Mouse (Mus musculus): ENCODE data around the gene Tiam2. TPM values are rescaled to one million over a fixed set of nuclear protein-coding genes. Genes with fewer than 3 reads are reported as not detected.

Tiam2 gene
- polyA plus RNA-seq, 1 experiment from 2014 or later: 11.9 TPM

- Histone ChIP-seq H3K27ac (replicated peaks; ENCODE audit: low read depth, low read length) (no peak overlapping the region), H3K36me3 (replicated peaks; ENCODE audit: control insufficient read depth, insufficient read depth, low read depth, low read length) (no peaks in the 10 kb centered on the region), H3K9ac (replicated peaks; ENCODE audit: low read length) (no peak overlapping the region), H3K27me3 (ENCODE audit: control insufficient read depth, insufficient read depth, low read length) (no peaks in the 10 kb centered on the region), H3K4me2 (ENCODE audit: low read depth, low read length) (no peak overlapping the region), H3K4me3 (ENCODE audit: low read depth, low read length) (no peak overlapping the region), H3K9me3 (replicated peaks; ENCODE audit: control insufficient read depth, low read length) (no peaks in the 10 kb centered on the region), H3K4me1 (ENCODE audit: control insufficient read depth, insufficient read depth, low read length) (no peaks in the 10 kb centered on the region)
- DNase-seq (ENCODE audit: low spot score) (no peak), ATAC-seq (replicated peaks; ENCODE audit: insufficient number of reproducible peaks, low FRiP score, low TSS enrichment, low read depth) (no peak)
- 84% methylated on average over 8 of the region's 8 CpGs for WGBS
Measured at GRCm38 (mm10) chr17:3515851-3516250, 189.5 kb downstream of the Tiam2 start.

GRCm38 (mm10) chr17:3516406-3516805 is 190.0 kb downstream of the Tiam2 start:
- H3K36me3 ChIP-seq (replicated peaks; ENCODE audit: control insufficient read depth, insufficient read depth, low read depth, low read length): no peaks in the 10 kb centered on the region
- H3K9me3 ChIP-seq (replicated peaks; ENCODE audit: control insufficient read depth, low read length): no peaks in the 10 kb centered on the region
- no peak overlapping the region for H3K4me2 ChIP-seq (ENCODE audit: low read depth, low read length)
- H3K4me3 ChIP-seq (ENCODE audit: low read depth, low read length): no peak overlapping the region
- H3K27ac ChIP-seq (replicated peaks; ENCODE audit: low read depth, low read length): no peak overlapping the region
- H3K9ac ChIP-seq (replicated peaks; ENCODE audit: low read length): no peak overlapping the region
- 43% methylated on average over 9 of the region's 9 CpGs for WGBS
- H3K4me1 ChIP-seq (ENCODE audit: control insufficient read depth, insufficient read depth, low read length): no peaks in the 10 kb centered on the region
- H3K27me3 ChIP-seq (ENCODE audit: control insufficient read depth, insufficient read depth, low read length): no peaks in the 10 kb centered on the region
- ATAC-seq (replicated peaks; ENCODE audit: insufficient number of reproducible peaks, low FRiP score, low TSS enrichment, low read depth) (no peak), DNase-seq (ENCODE audit: low spot score) (no peak)

- no peak for ATAC-seq (replicated peaks; ENCODE audit: insufficient number of reproducible peaks, low FRiP score, low TSS enrichment, low read depth)
- no peaks in the 10 kb centered on the region for H3K27me3 ChIP-seq (ENCODE audit: control insufficient read depth, insufficient read depth, low read length)
- no peaks in the 10 kb centered on the region for H3K36me3 ChIP-seq (replicated peaks; ENCODE audit: control insufficient read depth, insufficient read depth, low read depth, low read length)
- no peak overlapping the region for H3K9ac ChIP-seq (replicated peaks; ENCODE audit: low read length)
- 92% methylated on average over 5 of the region's 5 CpGs for WGBS
- H3K27ac ChIP-seq (replicated peaks; ENCODE audit: low read depth, low read length): no peak overlapping the region
- no peak overlapping the region for H3K4me2 ChIP-seq (ENCODE audit: low read depth, low read length)
- H3K9me3 ChIP-seq (replicated peaks; ENCODE audit: control insufficient read depth, low read length): no peaks in the 10 kb centered on the region
- H3K4me1 ChIP-seq (ENCODE audit: control insufficient read depth, insufficient read depth, low read length): no peaks in the 10 kb centered on the region
- no peak for DNase-seq (ENCODE audit: low spot score)
- H3K4me3 ChIP-seq (ENCODE audit: low read depth, low read length): no peak overlapping the region
Measured at GRCm38 (mm10) chr17:3520344-3520743, 194.0 kb downstream of the Tiam2 start.

GRCm38 (mm10) chr17:3527841-3528471 is 201.6 kb downstream of the Tiam2 start:
- H3K4me3 ChIP-seq (ENCODE audit: low read depth, low read length): no peak overlapping the region
- no peak overlapping the region for H3K4me2 ChIP-seq (ENCODE audit: low read depth, low read length)
- no peak overlapping the region for H3K27ac ChIP-seq (replicated peaks; ENCODE audit: low read depth, low read length)
- WGBS: 81% methylated on average over 6 of the region's 6 CpGs
- H3K9me3 ChIP-seq (replicated peaks; ENCODE audit: control insufficient read depth, low read length): no peaks in the 10 kb centered on the region
- ATAC-seq (replicated peaks; ENCODE audit: insufficient number of reproducible peaks, low FRiP score, low TSS enrichment, low read depth): no peak
- no peak for DNase-seq (ENCODE audit: low spot score)
- no peak overlapping the region for H3K9ac ChIP-seq (replicated peaks; ENCODE audit: low read length)
- no peaks in the 10 kb centered on the region for H3K4me1 ChIP-seq (ENCODE audit: control insufficient read depth, insufficient read depth, low read length)
- no peaks in the 10 kb centered on the region for H3K36me3 ChIP-seq (replicated peaks; ENCODE audit: control insufficient read depth, insufficient read depth, low read depth, low read length)
- H3K27me3 ChIP-seq (ENCODE audit: control insufficient read depth, insufficient read depth, low read length): no peaks in the 10 kb centered on the region

GRCm38 (mm10) chr17:3529523-3529922 is 203.2 kb downstream of the Tiam2 start:
- Histone ChIP-seq H3K27ac (replicated peaks; ENCODE audit: low read depth, low read length) (no peak overlapping the region), H3K9ac (replicated peaks; ENCODE audit: low read length) (no peak overlapping the region), H3K4me1 (ENCODE audit: control insufficient read depth, insufficient read depth, low read length) (no peaks in the 10 kb centered on the region), H3K4me2 (ENCODE audit: low read depth, low read length) (no peak overlapping the region), H3K4me3 (ENCODE audit: low read depth, low read length) (no peak overlapping the region), H3K27me3 (ENCODE audit: control insufficient read depth, insufficient read depth, low read length) (no peaks in the 10 kb centered on the region), H3K9me3 (replicated peaks; ENCODE audit: control insufficient read depth, low read length) (no peaks in the 10 kb centered on the region), H3K36me3 (replicated peaks; ENCODE audit: control insufficient read depth, insufficient read depth, low read depth, low read length) (no peaks in the 10 kb centered on the region)
- DNase-seq (ENCODE audit: low spot score) (no peak), ATAC-seq (replicated peaks; ENCODE audit: insufficient number of reproducible peaks, low FRiP score, low TSS enrichment, low read depth) (no peak)
- WGBS: 70% methylated on average over 3 of the region's 3 CpGs

GRCm38 (mm10) chr17:3530549-3530948 is 204.2 kb downstream of the Tiam2 start:
- 71% methylated on average over 7 of the region's 7 CpGs for WGBS
- no peak overlapping the region for H3K4me2 ChIP-seq (ENCODE audit: low read depth, low read length)
- ATAC-seq (replicated peaks; ENCODE audit: insufficient number of reproducible peaks, low FRiP score, low TSS enrichment, low read depth) (no peak), DNase-seq (ENCODE audit: low spot score) (no peak)
- H3K4me3 ChIP-seq (ENCODE audit: low read depth, low read length): no peak overlapping the region
- no peaks in the 10 kb centered on the region for H3K4me1 ChIP-seq (ENCODE audit: control insufficient read depth, insufficient read depth, low read length)
- H3K36me3 ChIP-seq (replicated peaks; ENCODE audit: control insufficient read depth, insufficient read depth, low read depth, low read length): no peaks in the 10 kb centered on the region
- no peaks in the 10 kb centered on the region for H3K9me3 ChIP-seq (replicated peaks; ENCODE audit: control insufficient read depth, low read length)
- H3K27me3 ChIP-seq (ENCODE audit: control insufficient read depth, insufficient read depth, low read length): no peaks in the 10 kb centered on the region
- H3K9ac ChIP-seq (replicated peaks; ENCODE audit: low read length): no peak overlapping the region
- H3K27ac ChIP-seq (replicated peaks; ENCODE audit: low read depth, low read length): no peak overlapping the region

GRCm38 (mm10) chr17:3531641-3532040 is 205.3 kb downstream of the Tiam2 start:
- no peak overlapping the region for H3K9ac ChIP-seq (replicated peaks; ENCODE audit: low read length)
- H3K27me3 ChIP-seq (ENCODE audit: control insufficient read depth, insufficient read depth, low read length): no peaks in the 10 kb centered on the region
- no peaks in the 10 kb centered on the region for H3K9me3 ChIP-seq (replicated peaks; ENCODE audit: control insufficient read depth, low read length)
- no peak for ATAC-seq (replicated peaks; ENCODE audit: insufficient number of reproducible peaks, low FRiP score, low TSS enrichment, low read depth)
- no peak overlapping the region for H3K4me2 ChIP-seq (ENCODE audit: low read depth, low read length)
- H3K4me3 ChIP-seq (ENCODE audit: low read depth, low read length): no peak overlapping the region
- no peaks in the 10 kb centered on the region for H3K4me1 ChIP-seq (ENCODE audit: control insufficient read depth, insufficient read depth, low read length)
- H3K27ac ChIP-seq (replicated peaks; ENCODE audit: low read depth, low read length): no peak overlapping the region
- WGBS: 74% methylated on average over 1 of the region's 1 CpGs
- no peaks in the 10 kb centered on the region for H3K36me3 ChIP-seq (replicated peaks; ENCODE audit: control insufficient read depth, insufficient read depth, low read depth, low read length)
- DNase-seq (ENCODE audit: low spot score): no peak

- no peak for ATAC-seq (replicated peaks; ENCODE audit: insufficient number of reproducible peaks, low FRiP score, low TSS enrichment, low read depth)
- Histone ChIP-seq H3K4me3 (ENCODE audit: low read depth, low read length) (no peak within 1 kb of the TSS), H3K36me3 (replicated peaks; ENCODE audit: control insufficient read depth, insufficient read depth, low read depth, low read length) (no peaks in the 10 kb centered on the region), H3K9me3 (replicated peaks; ENCODE audit: control insufficient read depth, low read length) (no peaks in the 10 kb centered on the region), H3K9ac (replicated peaks; ENCODE audit: low read length) (no peak within 1 kb of the TSS), H3K27ac (replicated peaks; ENCODE audit: low read depth, low read length) (no peak within 1 kb of the TSS), H3K27me3 (ENCODE audit: control insufficient read depth, insufficient read depth, low read length) (no peaks in the 10 kb centered on the region), H3K4me1 (ENCODE audit: control insufficient read depth, insufficient read depth, low read length) (no peaks in the 10 kb centered on the region), H3K4me2 (ENCODE audit: low read depth, low read length) (no peak within 1 kb of the TSS)
- no peak for DNase-seq (ENCODE audit: low spot score)
- WGBS: 91% methylated on average over 4 of the region's 4 CpGs
Measured at GRCm38 (mm10) chr17:3532254-3532653, 205.9 kb downstream of the Tiam2 start, which contains the start of gene Cldn20. Cldn20 (plus strand) TSS chr17:3532554.
